Mouse (Mus musculus): ENCODE data around the gene Prdx3. TPM values are rescaled to one million over a fixed set of nuclear protein-coding genes. Genes with fewer than 3 reads are reported as not detected.

Gene Prdx3
- total RNA-seq (2021), result 100 to 1,000 TPM; 564 to 802 TPM
- long read RNA-seq, experiment 1, transcript Prdx3-201 (7 exons, 1,478 nt), result major isoform, 253 of 265 reads
- long read RNA-seq, experiment 1, partial matches to known transcripts, result 8 of 265 reads
- long read RNA-seq, experiment 1, other reads (novel, unspliced or antisense), result 4 of 265 reads
- long read RNA-seq, experiment 2, transcript Prdx3-201 (7 exons, 1,478 nt), result major isoform, 1,142 of 1,191 reads
- long read RNA-seq, experiment 2, partial matches to known transcripts, result 34 of 1,191 reads
- long read RNA-seq, experiment 2, other reads (novel, unspliced or antisense), result 15 of 1,191 reads

DNA sequence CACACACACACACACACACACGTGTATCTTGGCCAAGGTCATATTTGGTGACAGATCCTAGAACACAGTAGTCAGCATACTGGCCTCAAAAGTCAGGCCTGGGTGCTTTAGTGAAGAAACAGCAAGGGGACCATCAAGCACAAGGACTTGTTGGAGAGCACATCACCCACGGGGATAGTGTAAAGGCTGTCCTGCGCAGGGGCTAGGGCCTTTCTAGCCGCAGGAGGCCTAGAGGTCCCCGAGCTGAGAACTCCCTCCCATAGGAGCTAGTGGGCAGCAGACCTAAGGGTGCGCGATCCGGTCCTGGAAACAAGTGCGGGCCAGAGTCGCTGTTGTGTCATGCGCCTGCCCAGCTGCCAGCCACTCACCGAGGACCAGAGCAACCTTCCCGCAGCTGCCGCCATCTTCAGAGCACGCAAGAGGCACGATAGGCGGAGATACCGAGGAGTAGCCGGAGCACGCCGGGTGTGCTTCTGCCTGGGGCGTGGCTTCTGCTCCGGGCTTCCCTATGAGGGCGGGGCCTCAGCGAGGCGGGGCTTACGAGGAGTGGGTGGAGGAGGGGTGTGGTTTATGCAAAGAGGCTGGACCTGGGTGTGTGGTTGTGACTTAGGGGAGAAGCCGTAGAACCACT is at the start of gene Prdx3:
Prdx3 (minus strand) TSS at position 493 of the 631 bp plus-strand sequence.
- peak; percentile 95 to 96 for DNase-seq (ENCODE audit: low spot score in 2 of 2)

DNA sequence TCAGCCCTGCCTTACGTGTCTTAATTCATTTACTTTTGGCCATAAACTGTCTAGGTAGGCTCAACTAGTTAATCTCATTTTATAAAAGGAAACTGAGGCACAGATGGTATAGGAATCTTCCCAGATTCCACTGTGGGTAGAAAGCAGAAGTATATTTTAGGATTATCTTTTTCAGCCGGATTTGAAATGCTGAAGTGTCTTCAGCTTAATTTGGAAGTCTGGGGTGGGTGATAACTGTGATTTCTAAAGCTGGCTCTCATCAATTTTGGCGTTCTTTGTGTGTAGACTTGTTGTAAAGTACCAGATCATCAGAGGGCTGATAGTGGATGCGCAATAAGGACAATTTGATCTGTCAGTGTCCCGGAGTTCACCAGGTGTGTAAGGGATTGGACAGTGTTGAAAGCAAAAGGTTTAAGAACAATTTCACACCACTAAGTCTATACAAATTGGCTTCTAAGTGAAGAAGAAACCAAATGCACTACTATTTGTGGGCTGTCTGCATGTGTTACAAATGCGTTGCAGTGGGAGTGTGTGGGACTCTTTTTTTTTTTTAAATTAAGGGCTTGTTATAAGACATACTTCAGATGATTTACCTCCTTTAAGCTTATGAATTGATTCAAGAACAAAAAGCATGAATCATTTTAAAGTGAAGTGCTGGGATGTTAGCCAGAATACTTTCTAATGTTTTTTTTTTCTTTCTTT is 42.7 kb upstream of the Prdx3 start:
- DNase-seq (ENCODE audit: low spot score in 2 of 2), result no peak

DNA sequence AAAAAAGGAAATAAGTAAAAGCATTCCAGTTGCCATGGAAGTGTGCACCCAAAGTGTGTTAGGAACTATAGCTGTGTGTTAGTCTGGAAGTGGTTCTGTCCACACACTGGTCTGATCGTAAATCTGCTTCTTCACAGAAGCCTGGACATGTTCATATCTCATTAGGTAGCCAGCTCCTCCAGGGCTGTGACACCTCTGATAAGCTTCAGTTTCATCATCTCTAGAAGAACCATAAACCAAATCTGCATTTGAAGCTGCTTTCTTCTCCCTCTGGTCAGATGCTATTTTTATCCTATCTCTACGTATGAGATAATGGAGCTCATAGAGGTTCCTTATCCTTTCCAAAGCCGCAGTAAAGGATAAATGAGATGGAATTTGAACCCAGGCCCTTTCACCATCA is 41.5 kb upstream of the Prdx3 start:
- DNase-seq (ENCODE audit: low spot score in 2 of 2), result no peak

DNA sequence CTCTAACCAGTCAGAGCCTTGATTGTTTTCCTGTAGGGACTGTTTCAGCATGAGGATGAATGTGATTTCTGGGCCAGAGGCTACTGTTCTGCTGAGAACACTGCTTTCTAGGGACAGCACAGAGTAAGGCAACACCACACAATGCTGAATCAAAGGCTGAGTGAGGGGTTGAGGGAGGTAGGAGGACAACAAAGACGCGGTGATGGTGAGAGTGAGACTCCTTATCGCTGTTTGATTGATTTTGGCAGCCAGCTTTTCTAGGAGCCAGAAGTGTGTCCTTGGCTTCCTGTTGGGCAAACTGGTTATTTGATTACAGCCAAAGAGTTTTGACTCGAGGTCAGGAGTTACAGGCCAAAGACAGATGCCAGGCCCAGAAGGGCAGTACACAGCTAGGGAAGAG is 40.9 kb upstream of the Prdx3 start:
- DNase-seq (ENCODE audit: low spot score in 2 of 2), result peak in 1 of 2 experiments; percentile 28

DNA sequence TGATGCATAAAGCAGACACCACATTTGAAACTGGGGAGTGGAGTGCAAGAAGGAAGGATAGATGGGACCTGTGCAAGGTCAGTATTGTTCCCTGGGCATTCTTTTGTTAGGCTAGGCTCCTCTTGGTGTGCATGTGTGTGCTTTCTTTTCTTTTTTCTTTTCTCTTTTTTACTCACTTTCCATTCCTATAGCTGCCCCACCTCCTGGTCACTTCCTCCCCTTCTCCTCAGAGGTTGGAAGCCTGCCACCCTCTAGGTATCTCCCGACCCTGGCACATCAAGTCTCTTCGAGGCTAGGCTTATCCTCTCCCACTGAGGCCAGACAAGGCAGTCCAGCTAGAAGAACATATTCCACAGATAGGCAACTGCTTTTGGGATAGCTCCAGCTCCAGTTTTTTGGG is 37.3 kb upstream of the Prdx3 start:
- DNase-seq (ENCODE audit: low spot score in 2 of 2), result no peak

DNA sequence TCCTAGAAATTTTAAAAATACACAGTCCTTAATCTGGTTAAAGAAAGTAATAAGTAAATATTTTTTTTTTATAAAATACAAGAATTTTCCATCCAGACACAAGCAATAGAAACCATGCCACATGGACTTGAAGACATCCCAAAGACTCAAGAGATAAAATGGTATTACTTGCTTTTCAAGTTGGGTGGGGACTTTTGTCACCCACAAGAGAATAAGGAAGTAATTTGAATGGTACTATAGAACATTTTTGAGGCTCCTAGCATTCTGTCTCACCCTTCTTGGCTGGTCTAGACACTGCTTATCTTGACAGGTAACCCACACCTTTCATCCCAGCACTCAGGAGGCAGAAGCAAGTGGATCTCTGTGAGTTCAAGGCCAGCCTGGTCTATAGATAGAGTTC is 35.9 kb upstream of the Prdx3 start:
- no peak for DNase-seq (ENCODE audit: low spot score in 2 of 2)

DNA sequence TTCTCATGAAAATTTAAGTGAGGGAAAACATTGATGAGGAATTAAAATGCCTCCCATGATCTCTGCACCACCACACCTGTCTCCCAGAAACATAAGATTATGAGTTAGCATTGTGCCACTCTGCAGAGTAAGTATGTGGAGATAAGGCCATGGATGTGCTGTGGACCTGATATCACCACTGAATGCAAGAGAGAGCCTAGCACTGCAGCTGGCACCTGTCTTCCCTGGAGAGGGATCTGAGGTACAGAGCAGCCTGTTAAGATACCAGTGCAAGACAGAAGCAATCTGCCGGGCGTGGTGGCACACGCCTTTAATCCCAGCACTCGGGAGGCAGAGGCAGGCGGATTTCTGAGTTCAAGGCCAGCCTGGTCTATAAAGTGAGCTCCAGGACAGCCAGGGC is 31.1 kb upstream of the Prdx3 start:
- DNase-seq (ENCODE audit: low spot score in 2 of 2), result no peak

DNA sequence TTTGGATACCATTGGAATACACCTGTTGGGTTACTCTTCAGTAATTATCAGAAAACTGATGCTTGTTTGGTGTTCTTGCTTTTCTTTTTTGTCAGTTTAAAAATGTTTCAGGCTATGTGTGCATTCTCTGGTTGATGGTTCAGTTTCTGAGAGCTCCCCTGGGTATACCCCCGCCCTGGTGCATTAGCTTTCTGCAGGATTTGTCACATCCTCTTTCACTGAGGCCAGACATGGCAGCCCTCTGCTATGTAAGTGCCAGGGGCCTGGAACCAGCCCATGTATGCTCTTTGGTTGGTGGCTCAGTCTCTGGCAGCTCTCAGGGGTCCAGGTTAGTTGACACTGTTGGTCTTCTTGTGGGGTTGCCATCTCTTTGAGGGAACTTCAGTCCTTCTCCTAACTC is 29.6 kb upstream of the Prdx3 start:
- DNase-seq (ENCODE audit: low spot score in 2 of 2), result no peak

DNA sequence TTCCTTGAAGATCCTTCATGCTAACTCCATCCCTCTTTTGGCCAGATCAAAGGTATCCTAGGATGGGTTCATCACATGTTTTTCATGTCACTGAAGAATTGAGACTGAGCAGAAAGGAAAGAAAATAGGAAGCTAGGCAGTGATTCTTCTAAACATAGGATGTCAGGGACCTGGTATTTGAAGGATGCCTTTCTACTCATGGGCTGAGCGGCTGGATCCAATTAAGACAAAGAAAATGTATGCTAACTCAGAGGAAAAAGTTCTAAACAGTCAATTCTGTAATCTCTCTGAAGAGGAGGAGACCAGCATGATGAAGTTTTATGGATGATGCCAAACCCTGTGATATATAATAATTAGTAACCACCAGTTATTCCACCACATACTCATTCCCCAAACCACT is 28.8 kb upstream of the Prdx3 start:
- no peak for DNase-seq (ENCODE audit: low spot score in 2 of 2)

DNA sequence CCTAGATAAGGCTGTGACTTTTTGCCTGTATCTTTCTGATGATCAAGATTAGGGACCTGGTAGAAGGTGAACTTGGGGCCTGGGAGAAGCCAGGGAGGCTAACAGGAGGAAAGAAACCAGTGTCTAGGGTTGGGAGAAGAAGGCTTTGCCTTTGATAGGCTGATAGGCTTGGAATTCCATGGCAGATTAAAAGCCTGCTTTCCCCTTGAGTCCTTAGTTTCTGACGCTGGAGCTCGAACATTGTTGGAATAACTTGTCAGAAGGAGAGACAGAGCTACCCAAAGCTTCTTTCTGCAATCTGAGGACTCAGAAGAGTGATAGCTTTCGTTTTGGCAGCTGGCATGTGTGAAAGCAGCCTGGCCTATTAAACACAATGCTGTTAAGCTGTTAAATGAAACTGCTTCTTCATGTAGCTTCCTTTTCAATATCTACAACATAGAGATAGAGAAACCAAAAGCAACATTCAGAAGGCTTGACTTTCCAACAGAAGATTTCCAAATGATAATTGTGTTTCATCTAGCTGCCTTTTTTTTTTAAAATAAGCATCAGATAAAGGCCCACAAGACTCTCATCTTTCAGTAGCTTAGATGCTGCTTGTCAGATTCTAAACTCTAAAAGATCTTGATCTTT is 21.0 kb upstream of the Prdx3 start:
- no peak for DNase-seq (ENCODE audit: low spot score in 2 of 2)

DNA sequence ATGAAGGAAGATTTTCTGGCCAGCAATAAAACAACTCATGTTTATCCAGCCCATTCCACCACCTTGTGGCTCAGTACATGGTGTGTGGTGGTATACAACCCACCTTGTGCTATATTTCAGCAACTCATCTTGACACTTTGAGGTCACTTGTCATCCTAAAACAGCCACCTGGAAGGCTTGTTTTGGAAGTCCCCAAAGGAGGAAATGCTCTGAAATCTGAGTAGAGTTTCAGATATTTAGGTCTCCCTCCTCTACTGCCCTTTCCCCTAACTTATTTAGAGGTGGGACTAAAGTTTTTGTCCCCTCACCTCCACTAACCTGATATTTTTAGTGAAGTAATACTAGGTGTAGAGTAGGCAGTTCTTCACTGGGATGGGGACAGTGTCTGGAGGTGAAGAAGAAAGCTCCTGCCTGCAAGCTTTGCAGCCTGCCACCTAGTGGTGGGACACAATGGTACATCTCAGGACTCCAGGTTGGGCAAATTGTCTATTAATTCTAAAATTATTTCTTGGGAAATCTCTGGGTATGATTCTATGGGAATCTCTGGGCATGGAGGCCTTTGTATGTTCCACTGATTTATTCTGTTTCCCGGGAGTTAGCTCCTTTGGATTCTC is 17.7 kb upstream of the Prdx3 start:
- DNase-seq (ENCODE audit: low spot score in 2 of 2), result peak; percentile 57 to 75

DNA sequence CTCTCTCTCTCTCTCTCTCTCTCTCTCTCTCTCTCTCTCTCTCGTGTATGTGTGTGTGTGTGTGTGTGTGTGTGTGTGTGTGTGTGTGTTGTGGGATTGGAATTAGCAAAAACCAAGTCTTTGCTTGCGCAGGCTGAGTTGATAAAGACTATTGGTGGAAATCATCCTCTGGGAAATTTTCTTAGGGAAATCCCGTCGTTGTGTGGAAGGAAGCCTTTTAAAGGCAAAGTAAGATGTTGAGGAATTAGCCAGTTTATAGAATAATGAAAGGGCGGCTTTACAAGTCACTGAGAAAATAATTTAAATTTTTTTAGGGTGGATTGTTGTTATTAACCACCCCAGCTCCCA is 16.7 kb upstream of the Prdx3 start:
- DNase-seq (ENCODE audit: low spot score in 2 of 2), result no peak

DNA sequence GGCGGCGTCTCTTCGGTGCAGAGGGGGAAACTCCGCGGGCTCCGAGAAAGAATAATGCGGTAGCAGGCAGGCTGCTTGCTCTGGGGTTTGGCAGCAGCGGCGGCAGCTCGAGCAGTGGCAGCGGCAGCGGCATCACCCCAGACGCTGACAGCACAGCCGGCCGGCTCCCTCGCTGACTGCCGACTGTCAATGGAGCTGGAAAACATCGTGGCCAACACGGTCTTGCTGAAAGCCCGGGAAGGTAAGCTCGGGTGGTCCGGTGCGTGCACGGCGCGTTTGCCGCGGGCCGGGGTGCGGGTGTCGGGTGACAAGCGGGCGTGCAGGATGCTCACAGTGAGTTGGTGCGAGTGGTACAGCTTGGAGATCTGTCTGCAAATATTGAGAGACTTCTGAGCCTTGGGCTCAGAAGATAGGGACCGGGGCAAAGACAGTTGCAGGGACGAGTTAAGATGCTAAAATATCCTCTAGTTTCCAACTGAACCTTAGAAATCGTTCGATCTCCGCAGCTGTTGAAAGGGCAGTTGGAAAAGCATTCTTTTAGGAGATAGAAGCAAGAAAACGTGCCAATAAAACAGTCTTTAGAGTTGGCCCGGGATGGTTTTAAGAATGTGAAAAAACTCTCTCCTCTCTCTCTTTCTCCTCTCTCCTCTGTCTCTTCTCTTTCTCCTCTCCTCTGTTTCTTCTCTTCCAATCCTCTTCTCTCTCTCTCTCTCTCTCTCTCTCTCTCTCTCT is 16.2 kb upstream of the Prdx3 start:
- DNase-seq (ENCODE audit: low spot score in 2 of 2), result peak; percentile 57 to 62

DNA sequence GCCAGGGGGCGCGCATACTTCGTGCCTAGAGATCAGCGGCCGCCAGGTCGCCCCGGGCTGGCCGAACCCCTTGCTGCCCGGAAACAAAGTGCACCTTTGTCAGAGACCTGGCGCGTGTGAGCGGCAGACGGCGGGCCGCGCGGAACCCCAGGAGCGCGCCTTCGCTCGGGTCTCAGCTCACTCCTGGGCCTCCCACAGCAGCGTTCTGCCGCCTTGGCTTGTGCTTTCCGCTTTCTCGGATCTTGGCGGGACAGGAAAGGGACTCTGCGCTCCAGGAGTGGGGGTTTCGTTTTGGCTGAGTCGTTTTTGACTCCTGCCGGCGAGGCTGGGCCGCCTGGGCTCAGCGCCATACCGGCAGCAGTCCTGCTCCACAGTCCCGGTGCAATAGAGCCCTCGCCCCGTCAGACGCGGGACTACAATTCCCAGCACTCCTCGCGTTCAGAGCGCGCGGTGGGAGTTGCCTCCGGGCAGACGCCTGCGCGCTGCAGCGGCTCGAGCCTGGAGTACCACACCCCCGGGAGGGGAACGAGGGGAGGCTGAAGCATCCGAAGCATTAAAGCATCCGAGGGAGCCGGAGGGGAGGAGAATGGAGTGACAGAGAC is 15.5 kb upstream of the Prdx3 start, which contains the start of gene Grk5:
Grk5 (plus strand) TSS at position 36 of the 602 bp plus-strand sequence.
- peak; percentile 94 to 96 for DNase-seq (ENCODE audit: low spot score in 2 of 2)

DNA sequence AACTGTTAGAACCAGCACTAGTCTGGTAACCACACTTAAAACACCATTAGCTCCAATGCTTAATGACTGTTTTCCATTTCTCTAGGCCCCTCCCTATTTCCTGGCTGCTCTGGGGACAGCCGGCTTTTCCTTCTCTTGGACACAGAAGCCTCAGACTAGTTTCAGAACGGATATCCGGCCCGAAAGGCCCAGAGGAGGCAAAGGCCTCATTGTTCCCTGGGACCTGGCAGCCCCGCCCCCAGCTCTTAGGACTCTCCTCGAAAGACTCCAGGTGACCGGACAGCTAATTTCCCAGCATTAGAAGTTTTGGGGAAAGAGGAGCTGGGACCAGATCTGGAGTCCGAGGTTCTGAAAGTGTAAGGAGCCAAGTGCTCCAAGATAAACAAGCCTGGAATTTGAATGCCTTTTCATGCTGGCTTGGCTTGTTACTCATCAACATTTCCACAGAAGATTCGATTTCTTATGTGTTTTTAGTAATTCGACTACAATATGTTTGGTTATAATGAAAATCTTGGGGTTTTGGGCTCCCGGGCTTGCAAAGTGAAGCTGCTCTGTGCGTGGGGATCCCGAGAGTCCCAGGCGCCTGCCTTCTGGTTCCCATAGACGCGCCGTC is 14.9 kb upstream of the Prdx3 start:
- DNase-seq (ENCODE audit: low spot score in 2 of 2), result peak; percentile 36 to 55

DNA sequence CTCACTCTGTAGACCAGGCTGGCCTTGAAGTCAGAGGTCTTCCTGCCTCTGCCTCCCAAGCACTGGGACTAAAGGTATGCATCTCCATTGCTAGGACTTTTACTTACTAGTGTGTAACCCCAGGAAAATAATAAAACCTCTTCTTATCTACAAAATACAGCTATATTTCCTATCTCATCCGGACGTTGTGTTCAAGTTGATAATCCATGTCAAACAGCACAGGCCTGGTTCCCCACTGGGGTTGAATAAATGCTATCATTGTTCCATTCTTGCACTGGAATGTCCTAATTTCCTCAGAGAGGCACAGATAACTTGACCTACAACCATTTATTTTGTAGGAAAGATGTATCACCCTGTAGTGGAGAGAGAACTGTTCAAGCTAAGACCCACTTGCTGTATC is 13.3 kb upstream of the Prdx3 start:
- no peak for DNase-seq (ENCODE audit: low spot score in 2 of 2)

DNA sequence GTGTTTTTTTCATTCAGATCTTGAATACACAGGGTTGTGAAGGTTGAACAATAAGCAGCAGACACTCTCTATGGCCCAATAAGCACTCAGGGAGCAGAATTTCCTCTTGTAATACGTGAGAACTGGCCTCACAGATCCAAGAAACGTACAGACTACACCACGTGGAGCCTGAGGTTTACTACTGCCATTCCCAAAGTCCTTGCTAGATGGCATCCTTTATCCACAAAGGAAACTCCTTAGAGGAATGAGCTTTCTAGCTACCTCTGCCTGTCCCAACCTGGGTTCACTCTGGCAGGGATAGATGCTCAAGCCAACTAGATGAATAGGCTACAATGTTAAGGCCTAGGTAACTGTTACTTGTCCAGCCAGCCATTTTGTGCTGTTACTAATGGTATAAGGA is 8.8 kb upstream of the Prdx3 start:
- no peak for DNase-seq (ENCODE audit: low spot score in 2 of 2)

DNA sequence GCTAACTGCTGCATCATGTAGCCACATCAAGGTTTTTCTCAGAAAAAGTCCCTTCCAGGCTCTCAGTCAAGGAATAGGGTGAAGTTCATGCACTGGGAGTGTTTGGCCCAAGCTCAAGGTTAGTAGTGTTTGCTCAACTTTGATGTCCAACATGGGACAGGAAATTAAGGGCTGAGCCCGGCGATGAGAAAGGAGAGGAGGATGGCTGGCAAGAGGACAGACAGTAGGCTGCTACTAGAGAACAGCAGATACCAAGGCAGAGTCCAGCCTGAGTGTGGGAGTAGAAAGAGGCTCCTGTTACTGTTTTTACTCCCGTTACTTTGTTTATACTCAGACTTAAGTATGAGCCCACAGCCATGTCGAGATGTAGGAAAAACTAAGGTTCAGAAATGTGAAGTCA is 855 bp downstream of the Prdx3 start:
- peak; percentile 55 to 61 for DNase-seq (ENCODE audit: low spot score in 2 of 2)

DNA sequence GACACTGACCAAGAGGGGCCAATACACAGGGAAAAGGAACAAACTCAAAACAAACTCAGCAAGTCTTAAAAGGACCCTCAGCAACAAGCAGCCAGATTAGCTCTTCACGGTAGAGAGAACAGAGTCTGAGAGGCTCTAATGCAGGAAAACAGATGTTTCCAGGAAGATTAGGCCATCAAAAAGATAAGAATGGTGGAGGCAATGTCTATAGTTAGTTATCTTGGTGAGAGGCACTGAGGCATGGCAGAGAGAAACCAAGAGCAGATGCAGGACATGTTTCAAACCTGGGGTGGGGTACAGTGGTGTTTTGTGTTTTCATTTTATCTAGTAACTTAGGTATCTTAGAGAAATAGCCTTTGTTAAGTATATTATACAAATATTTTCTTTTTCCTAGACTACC is 2.1 kb downstream of the Prdx3 start:
- no peak for DNase-seq (ENCODE audit: low spot score in 2 of 2)

DNA sequence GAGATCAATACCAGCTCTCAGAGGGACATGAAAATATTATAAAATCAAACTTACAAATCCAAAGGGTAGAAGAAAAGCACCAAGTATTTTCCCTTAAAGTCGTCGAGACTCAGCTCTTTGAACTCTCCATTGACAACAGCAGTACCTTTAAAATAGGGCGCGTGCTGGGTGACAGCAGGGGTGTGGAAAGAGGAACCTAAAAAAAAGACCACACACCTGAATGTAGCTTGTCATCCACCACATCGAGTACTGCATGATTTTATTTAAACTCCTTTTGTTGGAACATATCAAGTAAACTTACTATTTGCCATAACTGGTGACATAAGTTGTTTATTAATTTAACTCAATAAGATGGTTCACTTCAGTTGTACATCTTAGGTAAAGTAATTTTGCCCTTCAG is 3.0 kb downstream of the Prdx3 start:
- no peak for DNase-seq (ENCODE audit: low spot score in 2 of 2)

Measured in adrenal gland, adult 18-20 months (tissue).